Mouse (Mus musculus) erythroblast, embryonic 14.5 days (primary cell): ENCODE data around the gene Ankrd44.

Source experiments
- GATA1 ChIP-seq: IDR thresholded peaks from 2 replicates; pipeline ENCODE4 v1.6.1; 2012; ENCODE audit warnings: low read length, inconsistent platforms, mixed read lengths
- TAL1 ChIP-seq: IDR thresholded peaks from 3 replicates; pipeline ENCODE4 v1.6.1; 2012; ENCODE audit warnings: low read length, inconsistent platforms, mixed read lengths

- TF ChIP-seq GATA1 = no peak
- TF ChIP-seq TAL1 = no peak
Observed at GRCm38 (mm10) chr1:54675478-54675877, 250.7 kb downstream of the Ankrd44 start.
